Mouse (Mus musculus) spleen, postnatal 4 days (tissue): ENCODE results near the gene Rpap3.
A peak's percentile ranks its signal among the peaks of the same experiment; 100 is the strongest.

ENCODE experiments used
- DNase-seq, 2 experiments: peaks; one replicate each; pipeline ENCODE4 v3.0.0; 2022; ENCODE audit warnings: low spot score in 2 of 2

Gene Rpap3

DNA sequence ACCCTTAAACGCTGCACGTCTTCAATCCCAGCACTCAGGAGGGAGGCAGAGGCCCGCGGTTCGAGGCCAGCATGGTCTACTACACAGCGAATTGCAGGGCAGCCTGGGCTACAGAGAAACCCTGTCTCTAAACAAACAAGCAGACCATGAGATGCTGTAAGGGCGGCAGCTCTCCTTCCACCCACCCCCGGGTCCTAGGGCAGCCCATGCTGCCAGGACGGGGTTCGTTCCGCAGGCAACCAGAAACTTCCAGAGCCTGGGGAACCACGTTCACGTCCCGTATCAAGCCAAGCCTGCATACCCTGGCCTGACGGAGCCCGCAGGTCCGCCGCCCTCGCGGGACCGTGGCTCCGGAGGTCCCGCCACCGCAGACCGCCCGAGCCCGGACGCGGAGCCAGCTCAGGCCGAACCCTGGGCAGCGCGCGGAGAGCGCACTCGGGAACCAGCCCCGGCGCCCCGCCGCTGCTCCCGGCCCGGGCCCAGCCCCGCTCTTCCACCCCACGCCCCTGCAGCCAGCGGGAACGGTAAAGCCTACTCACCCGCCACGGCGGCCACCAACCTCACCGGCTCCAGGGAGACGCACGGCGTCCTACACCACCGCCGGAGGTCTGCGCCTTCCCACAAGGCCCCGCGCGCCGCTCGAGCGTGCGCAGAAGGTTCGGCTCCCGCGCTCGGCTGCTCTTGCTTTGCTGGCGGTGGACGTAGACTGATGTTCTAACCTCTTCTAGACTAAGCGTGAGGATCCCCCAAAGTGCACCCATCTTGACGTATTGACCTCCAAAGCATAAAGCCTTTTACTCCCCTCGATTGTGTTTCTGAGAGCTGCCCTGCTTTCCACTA lies at the start of gene Rpap3:
Rpap3 (minus strand) TSS at position 615 of the 840 bp plus-strand sequence.
- DNase-seq = peak; percentile 83 to 92

DNA sequence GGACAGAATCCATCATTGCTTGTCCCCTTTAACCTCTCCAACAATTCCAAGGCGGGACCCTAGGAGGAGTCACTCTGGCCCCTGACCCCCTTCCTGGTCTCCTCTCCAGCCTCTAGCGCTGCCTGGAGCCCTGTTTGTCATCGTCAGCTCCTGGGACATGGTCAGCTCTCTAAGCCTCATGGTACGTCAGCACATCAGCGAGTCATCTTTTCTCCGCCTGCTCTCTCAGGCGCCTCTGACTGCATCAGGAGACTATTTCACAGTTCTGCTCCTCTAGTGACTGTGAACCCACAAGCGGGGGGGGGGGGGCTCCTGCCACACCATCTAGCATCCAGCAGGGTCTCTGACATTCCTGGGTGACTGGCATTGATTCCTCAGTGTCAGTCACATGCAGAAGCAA lies 49.7 kb upstream of the Rpap3 start:
- DNase-seq = no peak

DNA sequence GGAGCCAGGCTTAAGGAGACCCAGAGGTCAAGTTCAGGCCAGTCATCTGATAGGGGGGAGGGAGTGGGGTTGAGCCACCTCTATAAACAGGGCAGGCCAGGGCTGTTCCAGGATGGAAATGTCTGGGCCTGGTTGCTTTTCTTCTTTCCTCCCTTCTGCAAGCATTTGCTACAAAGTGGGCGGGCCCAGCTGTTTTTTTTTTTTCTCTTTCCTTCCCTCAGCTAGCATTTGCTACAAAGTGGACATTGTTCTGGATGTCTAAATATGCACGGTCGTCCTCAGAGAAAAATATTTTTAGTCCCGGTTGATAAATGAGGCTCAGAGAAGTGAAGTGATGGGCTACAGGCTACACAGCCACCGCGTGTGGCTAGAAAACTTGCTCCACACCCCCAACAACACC lies 48.9 kb upstream of the Rpap3 start:
- no peak for DNase-seq

DNA sequence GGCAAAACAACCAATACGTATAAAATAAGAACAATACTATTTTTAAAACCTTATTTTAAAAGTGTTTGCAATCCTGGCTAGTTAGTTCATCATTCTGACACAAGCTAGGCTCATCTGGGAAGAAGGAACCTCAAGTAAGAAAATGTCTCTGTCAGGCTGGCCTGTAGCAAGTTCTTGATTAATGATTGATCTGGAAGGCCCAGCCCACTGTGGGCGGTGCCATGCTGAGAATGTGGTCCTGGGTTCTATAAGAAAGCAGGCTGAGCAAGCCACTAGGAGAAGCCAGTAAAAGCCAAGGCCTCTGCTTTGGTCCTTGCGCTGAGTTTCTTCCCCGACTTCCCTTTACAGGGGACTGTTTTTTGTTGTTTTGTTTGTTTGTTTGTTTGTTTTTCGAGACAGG lies 46.9 kb upstream of the Rpap3 start:
- DNase-seq = no peak

DNA sequence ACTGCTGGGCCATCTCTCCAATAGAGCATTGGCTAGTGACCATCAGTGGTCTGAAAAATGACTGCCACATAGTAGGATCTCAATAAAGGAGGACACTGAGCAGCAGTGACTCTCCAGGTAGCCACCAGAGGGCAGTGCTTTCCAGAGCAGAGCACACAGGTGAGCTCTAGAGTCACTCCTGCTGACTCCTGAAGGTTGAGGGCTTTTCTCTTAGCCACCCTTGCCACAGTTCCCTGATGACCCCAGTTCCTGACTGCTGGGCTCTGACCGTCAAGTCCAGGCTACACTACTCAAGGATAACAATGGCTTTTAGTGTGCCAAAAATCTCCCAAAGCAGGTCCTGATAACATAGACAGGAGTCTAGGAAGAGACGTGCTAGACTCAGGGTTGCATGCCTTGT lies 46.1 kb upstream of the Rpap3 start:
- no peak for DNase-seq

DNA sequence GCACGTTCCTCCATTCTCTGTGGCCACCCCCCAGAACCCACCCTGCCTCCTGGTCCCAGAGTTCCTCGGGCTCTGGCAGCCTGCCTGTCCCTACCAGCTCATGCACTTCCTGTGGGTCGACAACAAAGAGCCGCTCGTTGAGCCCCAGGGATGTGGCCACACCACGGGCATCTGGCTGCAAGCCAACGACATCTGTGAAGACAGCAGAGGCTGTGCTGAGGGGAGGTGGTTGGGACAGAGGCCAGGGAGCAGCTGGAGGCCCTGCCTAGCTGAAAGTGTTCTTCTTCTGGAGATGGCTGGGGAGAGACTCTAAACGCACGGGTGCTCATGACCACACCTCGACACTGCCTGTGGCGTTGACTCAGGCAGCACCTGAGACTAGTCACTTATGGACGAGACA lies 45.1 kb upstream of the Rpap3 start:
- peak; percentile 72 to 84 for DNase-seq

DNA sequence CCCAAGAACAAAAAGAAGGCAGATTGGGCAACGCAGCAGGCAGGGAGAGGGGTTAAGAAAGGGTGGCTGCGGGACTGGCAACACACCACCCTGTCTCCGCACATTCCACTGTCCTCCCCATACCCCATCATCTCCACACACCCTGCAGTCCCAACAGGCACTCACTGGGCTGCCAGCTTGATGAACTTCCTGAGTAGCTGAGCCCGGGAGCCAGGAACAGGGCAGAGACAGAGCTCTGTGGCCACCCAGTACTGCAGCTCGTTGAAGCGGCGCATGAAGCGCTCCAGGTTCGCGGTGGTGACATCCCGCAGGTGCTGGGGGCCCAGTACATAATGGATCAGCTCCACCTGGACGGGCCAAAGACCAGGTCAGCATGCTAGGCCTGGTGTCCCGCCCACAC lies 44.2 kb upstream of the Rpap3 start:
- no peak for DNase-seq

DNA sequence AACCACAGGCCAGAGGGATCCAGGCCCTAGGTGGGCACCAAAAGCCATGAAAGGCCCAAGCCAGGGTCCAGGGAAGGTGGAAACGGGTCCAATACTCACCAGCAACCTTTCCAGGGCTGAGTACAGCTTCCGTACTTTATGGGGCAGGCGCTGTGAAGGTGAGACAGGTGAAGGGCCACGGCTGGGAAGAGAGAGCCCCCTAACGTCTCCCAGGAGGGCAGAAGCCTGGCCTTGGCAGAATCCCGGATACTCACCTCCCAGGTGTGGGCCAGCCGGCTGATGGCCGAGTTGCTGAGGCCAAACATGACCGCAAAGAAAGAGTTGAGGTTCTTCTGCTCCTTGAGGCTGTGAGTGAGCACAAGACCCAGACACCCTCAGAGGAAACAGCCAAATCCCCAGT lies 43.8 kb upstream of the Rpap3 start:
- no peak for DNase-seq

DNA sequence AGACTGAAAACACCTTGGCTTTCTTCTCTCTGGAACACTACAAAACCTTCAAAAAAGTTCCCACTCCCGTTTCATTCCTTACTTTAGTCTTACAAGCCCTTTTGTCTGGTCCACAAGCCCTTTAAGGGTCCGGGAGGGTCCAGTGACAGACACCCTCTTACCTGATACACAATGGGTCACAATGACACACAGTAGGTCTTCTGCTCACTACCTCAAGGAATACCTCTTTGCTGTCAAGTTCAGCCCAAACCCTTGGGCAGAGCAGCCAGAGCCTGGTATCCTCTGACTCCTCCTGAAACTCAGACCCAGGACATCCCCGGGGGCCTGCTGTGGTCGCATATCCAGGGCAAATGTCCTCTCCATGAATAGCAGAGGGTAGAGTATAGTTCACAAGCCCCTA lies 43.3 kb upstream of the Rpap3 start:
- DNase-seq = no peak

DNA sequence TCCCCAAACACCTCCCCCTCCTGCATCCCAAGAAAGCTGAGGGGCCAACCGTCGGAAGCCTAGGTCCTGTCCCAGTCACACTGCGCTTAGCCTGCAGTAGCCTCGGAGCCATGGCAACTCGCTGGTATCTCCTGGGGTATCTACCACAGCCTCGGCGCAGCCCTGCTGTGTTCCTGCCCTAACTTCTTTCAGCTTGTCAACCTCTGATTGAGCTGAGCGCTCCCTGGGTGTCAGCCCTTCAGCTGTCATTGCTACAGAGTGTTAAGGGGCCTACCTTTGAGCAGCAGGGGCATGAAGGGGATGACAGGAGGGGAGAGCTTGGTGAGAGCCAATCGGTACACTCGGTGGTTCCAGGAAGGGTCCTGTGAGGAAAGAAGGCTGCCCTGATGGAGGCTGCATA lies 42.7 kb upstream of the Rpap3 start:
- DNase-seq = no peak

DNA sequence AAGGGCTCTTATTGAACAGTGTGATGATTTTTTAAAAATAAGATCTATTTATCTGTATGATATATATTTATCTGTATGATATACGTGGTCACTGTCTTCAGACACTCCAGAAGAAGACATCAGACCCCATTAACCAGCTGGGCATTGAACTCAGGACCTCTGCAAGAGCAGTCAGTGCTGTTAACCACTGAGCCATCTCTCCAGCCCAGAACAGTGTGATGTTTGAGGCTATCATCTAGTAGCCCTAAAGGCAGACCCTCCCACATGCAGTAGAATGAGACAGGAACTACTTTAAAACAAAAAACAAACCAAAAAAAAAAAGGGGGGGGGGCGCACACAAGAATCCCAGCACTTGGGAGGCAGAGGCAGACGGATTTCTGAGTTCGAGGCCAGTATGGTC lies 41.9 kb upstream of the Rpap3 start:
- DNase-seq = no peak

DNA sequence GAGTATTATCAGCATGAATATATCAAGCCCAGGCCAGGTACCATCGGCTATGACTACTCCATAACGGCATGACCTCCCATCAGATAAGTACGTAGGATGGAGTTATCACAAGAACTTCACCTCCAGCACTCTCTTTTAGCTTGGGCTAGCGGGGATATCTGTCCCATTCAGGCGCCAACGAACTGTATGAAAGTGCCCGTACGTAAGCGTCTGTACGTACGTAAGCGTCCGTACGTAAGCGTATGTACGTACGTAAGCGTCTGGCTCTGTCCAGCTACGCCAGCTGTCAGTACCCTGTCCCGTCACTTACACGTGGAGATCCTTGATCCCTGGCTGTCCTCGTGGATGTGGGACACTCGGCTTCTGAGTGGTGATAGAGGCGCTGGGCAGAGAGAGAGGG lies 41.1 kb upstream of the Rpap3 start:
- no peak for DNase-seq

DNA sequence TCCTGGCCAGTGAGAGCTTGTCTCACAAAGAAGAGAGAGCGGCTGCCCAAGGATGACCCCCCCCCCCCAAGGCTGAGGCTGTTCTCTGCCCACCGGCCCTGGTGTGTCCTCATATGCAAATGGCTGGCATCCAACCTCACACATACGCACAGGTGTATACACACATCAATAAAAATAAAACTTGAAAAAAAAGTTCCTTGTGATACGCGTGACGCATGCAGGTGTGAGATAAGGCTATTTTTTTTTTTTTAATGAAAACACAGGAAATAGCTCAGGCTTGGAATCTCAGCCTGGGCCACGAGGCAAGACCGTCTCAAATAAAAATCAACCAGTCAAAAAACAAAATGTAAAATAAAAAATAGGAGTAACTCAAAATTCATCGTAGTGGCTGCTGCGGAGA lies 40.7 kb upstream of the Rpap3 start:
- DNase-seq = no peak

DNA sequence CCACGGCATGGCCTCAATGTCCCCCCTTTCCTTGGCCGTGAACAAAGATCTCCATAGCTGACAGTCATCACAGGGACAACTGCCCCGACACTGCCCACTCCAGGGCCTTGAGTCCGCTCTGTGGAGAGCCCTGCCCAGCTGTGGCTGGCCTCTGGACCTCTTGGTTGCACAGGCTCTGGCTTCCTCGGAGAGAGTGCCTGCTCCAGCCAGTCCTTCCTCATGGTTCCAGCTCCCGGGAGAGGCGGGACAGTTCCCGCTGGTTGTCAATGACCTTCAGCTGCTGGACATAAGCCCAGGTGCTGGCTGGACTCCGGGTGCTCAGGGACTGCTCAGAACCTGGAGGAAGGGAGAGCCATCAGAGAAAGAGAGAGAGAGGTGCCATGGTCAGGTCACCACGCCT lies 39.7 kb upstream of the Rpap3 start:
- DNase-seq = no peak

DNA sequence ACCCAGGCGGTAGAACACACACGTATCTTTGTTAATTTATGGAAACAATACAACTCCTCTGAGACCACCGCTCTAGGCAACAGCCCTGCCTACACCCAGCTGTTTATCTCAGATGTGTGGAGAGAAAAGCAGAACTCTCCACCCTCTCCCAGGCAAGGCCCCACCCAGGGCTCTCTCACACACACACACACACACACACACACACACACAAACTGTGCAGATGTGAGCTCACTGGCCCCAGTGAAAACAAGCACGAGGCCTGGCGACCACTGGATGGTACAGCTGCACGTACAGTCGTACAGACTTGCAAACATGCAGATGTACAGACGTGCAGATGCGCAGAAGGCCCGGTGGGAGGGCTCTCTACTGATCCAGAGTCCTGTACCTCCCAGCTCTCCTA lies 39.3 kb upstream of the Rpap3 start:
- peak in 1 of 2 experiments; percentile 70 for DNase-seq

DNA sequence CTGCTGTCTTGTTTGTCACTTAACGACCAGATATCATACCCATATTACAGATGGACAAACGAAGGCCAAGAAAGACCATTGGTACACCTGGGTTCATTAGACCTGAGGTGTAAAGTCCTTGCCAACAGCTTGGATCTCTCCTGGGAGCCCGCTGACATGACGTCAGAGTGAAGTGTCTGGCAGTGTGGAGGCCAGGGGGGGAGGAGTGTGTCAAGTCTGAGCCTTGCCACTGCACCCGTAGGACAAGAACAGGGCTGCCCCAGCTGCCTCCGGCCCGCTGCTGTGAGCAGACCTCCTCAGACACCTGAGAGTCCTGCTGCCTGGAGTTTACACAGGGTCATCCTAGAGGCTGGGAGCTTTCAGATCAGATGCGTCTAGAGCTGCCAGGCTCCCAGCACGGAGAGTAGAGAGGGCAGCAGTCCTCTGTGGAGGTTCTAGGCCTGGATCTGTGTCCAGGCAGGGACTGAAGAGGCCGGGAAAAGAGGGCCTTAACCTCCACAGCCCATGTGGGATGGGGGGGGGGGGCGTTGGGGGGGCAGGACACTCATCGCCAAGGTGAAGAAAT lies 38.4 kb upstream of the Rpap3 start:
- no peak for DNase-seq

DNA sequence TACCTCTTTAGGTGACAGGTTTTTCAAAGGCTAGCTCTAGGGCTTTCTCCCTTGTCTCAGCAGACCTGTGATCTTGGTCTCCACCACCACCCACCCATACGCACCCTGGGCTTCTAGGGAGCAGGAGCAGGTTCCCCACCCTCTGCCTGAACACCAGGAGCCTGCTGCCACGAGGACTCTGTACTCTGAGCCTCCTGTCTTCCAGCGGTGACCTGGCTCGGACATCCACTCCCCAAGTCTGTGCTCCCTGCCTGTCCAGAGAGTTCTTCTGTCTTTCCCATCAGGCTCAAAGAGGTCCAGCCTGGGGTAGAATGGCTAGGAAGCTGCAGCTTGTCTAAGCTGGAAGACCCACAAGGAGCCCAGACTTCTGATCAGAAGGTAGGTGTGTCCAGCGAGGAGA lies 37.6 kb upstream of the Rpap3 start:
- no peak for DNase-seq

DNA sequence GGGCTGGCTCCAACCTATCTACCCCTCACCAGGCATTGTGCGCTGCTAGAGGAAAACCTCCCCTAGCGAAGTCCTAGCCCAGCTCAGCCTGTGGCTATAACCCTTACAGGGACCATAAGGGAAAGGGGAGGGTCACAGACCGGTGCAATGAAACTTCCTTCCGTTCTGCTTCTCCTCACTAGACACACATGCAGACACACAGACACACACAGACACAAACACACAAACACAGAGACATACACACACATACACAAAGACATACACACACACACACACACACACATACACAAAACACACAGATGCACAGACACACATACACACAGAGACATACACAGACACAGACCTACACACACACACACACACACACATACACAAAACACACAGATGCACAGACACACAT lies 37.0 kb upstream of the Rpap3 start:
- DNase-seq = no peak

DNA sequence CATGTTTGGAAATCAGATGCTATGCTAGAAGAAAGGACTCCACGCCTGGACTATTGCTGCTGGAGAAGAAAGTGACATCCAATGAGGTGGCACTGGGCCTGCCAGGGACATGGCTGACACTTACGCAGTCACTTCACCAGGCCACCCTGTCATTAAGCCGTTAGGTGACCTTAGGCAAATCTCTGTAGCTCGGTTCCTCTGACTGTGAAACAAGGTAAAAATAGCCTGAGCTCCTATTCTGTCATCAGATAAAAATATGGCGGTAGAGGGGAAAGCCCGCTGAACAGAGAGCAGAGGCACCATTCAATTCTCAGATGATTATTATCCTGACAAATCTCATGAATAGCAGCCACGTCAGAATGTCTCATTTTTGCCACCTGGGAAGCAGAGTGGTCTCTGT lies 36.4 kb upstream of the Rpap3 start:
- DNase-seq = no peak

DNA sequence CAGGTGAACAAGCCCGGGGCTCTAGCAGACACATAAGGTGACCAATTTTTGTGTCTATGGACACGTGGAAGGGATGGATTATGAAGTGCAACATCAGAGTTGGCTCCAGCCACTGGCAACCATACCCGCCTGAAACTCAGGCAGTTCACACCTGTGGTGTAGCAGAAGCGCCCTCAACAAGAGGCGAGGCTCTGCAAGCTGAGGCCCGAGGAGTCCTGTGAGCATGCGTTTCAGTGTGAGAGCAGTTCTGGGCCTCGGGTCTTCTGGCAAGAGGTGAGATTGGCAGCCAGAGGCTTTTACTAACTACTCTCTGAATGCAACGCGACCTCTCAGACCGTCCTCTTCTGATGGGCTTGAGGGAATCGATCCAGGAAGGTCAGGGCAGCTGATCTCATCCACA lies 36.0 kb upstream of the Rpap3 start:
- no peak for DNase-seq

DNA sequence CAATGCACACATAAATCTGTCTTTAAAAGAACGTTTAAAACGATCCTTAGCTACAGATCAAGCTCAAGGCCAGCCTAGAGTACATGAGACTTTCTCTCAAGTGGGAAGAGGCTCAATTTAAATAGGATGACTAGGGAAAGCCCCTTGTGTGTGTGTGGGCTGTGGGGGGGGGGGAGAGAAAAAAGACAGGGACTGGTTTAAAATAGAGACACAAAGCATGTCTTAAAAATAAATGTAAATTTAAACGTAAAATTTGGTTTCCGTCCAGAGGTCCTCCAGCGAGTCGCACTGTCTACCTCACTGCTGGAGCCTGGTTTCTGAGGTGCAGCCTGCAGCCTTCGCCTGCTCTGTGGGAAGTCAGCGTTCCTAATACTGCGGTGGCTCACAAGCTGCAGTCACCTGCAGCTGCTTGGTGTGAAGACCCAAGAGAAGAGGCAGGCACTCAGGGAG lies 34.7 kb upstream of the Rpap3 start:
- DNase-seq = no peak

DNA sequence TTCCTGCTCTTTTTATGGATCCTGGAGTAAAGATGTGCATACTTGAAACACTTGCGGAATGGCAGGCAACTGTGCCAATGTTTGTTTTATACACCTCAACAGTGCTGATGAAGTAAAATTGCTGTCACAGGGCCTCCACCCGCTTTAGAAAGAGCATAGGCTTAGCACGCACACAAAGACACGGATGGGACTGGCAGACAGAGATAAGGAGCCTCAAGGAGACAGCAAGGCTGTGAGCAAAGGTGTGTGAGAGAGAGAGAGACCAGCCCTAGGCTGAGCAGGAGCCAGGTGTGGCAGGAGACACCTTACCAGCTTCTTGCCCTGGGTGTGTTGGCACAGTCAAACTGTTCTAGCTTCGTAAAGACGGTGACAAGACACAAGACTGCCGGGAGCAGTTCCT lies 33.3 kb upstream of the Rpap3 start:
- DNase-seq = no peak

DNA sequence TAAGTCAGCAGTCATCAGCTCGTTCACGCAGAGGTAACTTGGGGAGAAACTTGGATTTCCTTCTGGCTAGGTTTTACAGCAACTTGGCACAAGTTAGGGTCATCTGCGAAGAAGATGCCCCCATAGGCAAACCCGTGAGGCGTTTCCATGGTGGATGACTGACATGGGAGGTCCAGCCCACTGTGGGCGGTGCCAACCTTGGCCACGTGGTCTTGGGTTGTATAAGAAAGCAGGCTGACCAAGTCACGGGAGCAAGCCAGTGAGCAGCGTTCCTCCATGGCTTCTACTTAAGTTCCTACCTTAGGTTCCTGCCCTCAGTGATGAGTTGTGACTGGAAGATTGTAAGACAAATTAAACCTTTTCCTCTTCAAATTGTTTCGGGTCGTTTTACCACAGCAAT lies 26.4 kb upstream of the Rpap3 start:
- DNase-seq = no peak

DNA sequence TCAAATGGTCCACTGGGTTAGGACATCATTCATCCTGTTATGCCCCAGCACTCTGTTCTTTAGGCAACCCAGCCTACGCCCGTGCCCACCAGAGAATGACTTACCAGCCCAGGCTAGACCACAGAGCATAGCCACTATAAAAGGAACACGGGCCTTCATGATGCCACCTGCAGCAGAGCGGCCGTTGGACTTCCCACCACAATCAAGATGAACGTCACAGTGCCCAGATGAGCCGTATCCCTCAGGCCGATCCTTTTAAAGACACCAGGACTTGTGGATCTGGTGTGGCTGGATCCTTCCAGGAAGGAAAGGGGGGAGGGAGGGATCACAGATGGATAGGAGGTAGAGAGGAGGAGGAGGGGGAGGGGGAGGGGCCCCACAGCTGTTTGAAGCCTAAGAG lies 25.5 kb upstream of the Rpap3 start, which contains the start of gene Endou:
Endou (minus strand) TSS at position 229 of the 400 bp plus-strand sequence.
- DNase-seq = no peak
